Mouse (Mus musculus) midbrain, embryonic 11.5 days (tissue): ENCODE measurements around the gene Cst11. TPM values are rescaled to one million over a fixed set of nuclear protein-coding genes. Genes with fewer than 3 reads are reported as not detected.
"Not testable (repeated sequence)": the region's sequence is repeated elsewhere in the genome, so short reads cannot be mapped to it uniquely, and the experiment has no call there.

ENCODE experiments used
- ATAC-seq: fragments of 200-750 bp; cut with Nextera tagmentation; 2 replicates; pipeline ENCODE4 v1.8.0; 2017; ENCODE audit warnings: moderate TSS enrichment, moderate library complexity; ENCODE audit not compliant: low FRiP score
- DNase-seq: peaks from one replicate; pipeline ENCODE4 v3.0.0; 2015; ENCODE audit warnings: low spot score; ENCODE audit errors: missing footprints
- H3K27ac ChIP-seq: fragments of 300-500 bp; sonication (generic); 2 replicates; pipeline ENCODE4 v1.5.1; 2014; ENCODE audit warnings: low read depth, low read length
- H3K27me3 ChIP-seq: fragments of 300-500 bp; sonication (generic); 2 replicates; pipeline ENCODE4 v1.6.1; 2014; ENCODE audit warnings: mild to moderate bottlenecking, low read length, moderate library complexity, mixed read lengths; ENCODE audit not compliant: control insufficient read depth, insufficient read depth
- H3K36me3 ChIP-seq: fragments of 300-500 bp; sonication (generic); 2 replicates; pipeline ENCODE4 v1.6.1; 2014; ENCODE audit warnings: mild to moderate bottlenecking, low read length, moderate library complexity, mixed read lengths; ENCODE audit not compliant: control insufficient read depth, insufficient read depth
- H3K4me1 ChIP-seq: fragments of 300-500 bp; sonication (generic); 2 replicates; pipeline ENCODE4 v1.6.1; 2014; ENCODE audit warnings: low read length; ENCODE audit not compliant: control insufficient read depth, insufficient read depth
- H3K4me2 ChIP-seq: fragments of 300-500 bp; sonication (generic); 2 replicates; pipeline ENCODE4 v1.6.1; 2014; ENCODE audit warnings: mild to moderate bottlenecking, moderate library complexity
- H3K4me3 ChIP-seq: fragments of 300-500 bp; sonication (generic); 2 replicates; pipeline ENCODE4 v1.5.1; 2014; ENCODE audit warnings: low read depth, low read length
- H3K9ac ChIP-seq: fragments of 300-500 bp; sonication (generic); 2 replicates; pipeline ENCODE4 v1.6.1; 2014; ENCODE audit warnings: low read length
- H3K9me3 ChIP-seq: fragments of 300-500 bp; sonication (generic); 2 replicates; pipeline ENCODE4 v1.6.1; 2016; ENCODE audit warnings: low read length; ENCODE audit not compliant: control insufficient read depth
- WGBS: fragments of 180-500 bp; shearing (Covaris S2); extraction: QIAGEN DNeasy Blood & Tissue Kit; methylation state at CpG from one replicate; pipeline ENCODE4 v1.1.7; 2014; 5-methylcytosine and 5-hydroxymethylcytosine counted together
- polyA plus RNA-seq: library from polyadenylated mRNA; unstranded; fragments of >200 nt; fragmentation: Nextera tagmentation; extraction: Ambion mirVana; gene quantifications from 2 replicates; pipeline ENCODE4 v1.2.1, GENCODE M21; 2014

Gene Cst11
- not detected in 2 replicates for polyA plus RNA-seq

- H3K4me2 ChIP-seq, H3K4me1 ChIP-seq, H3K27ac ChIP-seq, H3K9me3 ChIP-seq, DNase-seq, H3K27me3 ChIP-seq, H3K4me3 ChIP-seq, ATAC-seq, H3K9ac ChIP-seq, H3K36me3 ChIP-seq: not testable (repeated sequence)
- 80% methylated on average over 4 of the region's 4 CpGs for WGBS
Measured at GRCm38 (mm10) chr2:148771397-148771796, at the start of gene Cst11. Gene Cst11, minus strand, starts transcription at chr2:148771497.

GRCm38 (mm10) chr2:148819909-148820308 lies 48.6 kb upstream of the Cst11 start, which contains the start of gene Cst13:
Gene Cst13, plus strand, starts transcription at chr2:148820081.
- Histone ChIP-seq H3K9me3 (no peaks in the 10 kb centered on the region), H3K27me3 (no peaks in the 10 kb centered on the region), H3K27ac (no peak within 1 kb of the TSS), H3K4me1 (peaks cover 3% of the 10 kb centered on the region; the same call in 1 of the 2 replicates), H3K4me2 (no peak within 1 kb of the TSS), H3K4me3 (no peak within 1 kb of the TSS), H3K9ac (no peak within 1 kb of the TSS), H3K36me3 (no peaks in the 10 kb centered on the region)
- DNase-seq (no peak), ATAC-seq (no peak)

GRCm38 (mm10) chr2:148806696-148807095 lies 35.4 kb upstream of the Cst11 start:
- H3K27ac ChIP-seq, result no peak overlapping the region
- no peak overlapping the region for H3K4me3 ChIP-seq
- H3K9me3 ChIP-seq, result no peaks in the 10 kb centered on the region
- WGBS, result 86% methylated on average over 6 of the region's 6 CpGs
- H3K9ac ChIP-seq, result no peak overlapping the region
- H3K4me2 ChIP-seq, result no peak overlapping the region
- DNase-seq, result no peak
- H3K36me3 ChIP-seq, result no peaks in the 10 kb centered on the region
- ATAC-seq, result no peak
- no peaks in the 10 kb centered on the region for H3K4me1 ChIP-seq
- H3K27me3 ChIP-seq, result no peaks in the 10 kb centered on the region

GRCm38 (mm10) chr2:148801491-148801921 lies 30.2 kb upstream of the Cst11 start:
- ATAC-seq (no peak), DNase-seq (no peak)
- Histone ChIP-seq H3K4me2 (no peak overlapping the region), H3K36me3 (no peaks in the 10 kb centered on the region), H3K9ac (no peak overlapping the region), H3K4me3 (no peak overlapping the region), H3K27me3 (no peaks in the 10 kb centered on the region), H3K4me1 (no peaks in the 10 kb centered on the region), H3K9me3 (no peaks in the 10 kb centered on the region), H3K27ac (no peak overlapping the region)
- 82% methylated on average over 3 of the region's 3 CpGs for WGBS

GRCm38 (mm10) chr2:148798485-148798884 lies 27.2 kb upstream of the Cst11 start, which contains the start of gene Cst8:
Gene Cst8, plus strand, starts transcription at chr2:148798785.
- no peaks in the 10 kb centered on the region for H3K36me3 ChIP-seq
- 96% methylated on average over 1 of the region's 1 CpGs for WGBS
- no peaks in the 10 kb centered on the region for H3K4me1 ChIP-seq
- no peak for DNase-seq
- no peak within 1 kb of the TSS for H3K4me2 ChIP-seq
- no peak within 1 kb of the TSS for H3K9ac ChIP-seq
- no peak for ATAC-seq
- no peak within 1 kb of the TSS for H3K4me3 ChIP-seq
- no peak within 1 kb of the TSS for H3K27ac ChIP-seq
- no peaks in the 10 kb centered on the region for H3K27me3 ChIP-seq
- H3K9me3 ChIP-seq, result no peaks in the 10 kb centered on the region

- DNase-seq, result no peak
- Histone ChIP-seq H3K9me3 (no peaks in the 10 kb centered on the region), H3K27ac (no peak within 1 kb of the TSS), H3K9ac (no peak within 1 kb of the TSS), H3K27me3 (no peaks in the 10 kb centered on the region), H3K4me1 (no peaks in the 10 kb centered on the region), H3K4me2 (no peak within 1 kb of the TSS), H3K4me3 (no peak within 1 kb of the TSS), H3K36me3 (no peaks in the 10 kb centered on the region)
- WGBS, result 90% methylated on average over 6 of the region's 6 CpGs
- no peak for ATAC-seq
Measured at GRCm38 (mm10) chr2:148789142-148789541, 17.8 kb upstream of the Cst11 start, which contains the start of gene Cst12. Gene Cst12, plus strand, starts transcription at chr2:148789361.

- no peak within 1 kb of the TSS for H3K4me2 ChIP-seq
- WGBS, result 5% methylated on average over 1 of the region's 1 CpGs
- ATAC-seq (no peak), DNase-seq (no peak)
- H3K4me3 ChIP-seq, result no peak within 1 kb of the TSS
- no peak within 1 kb of the TSS for H3K27ac ChIP-seq
- H3K27me3 ChIP-seq, result no peaks in the 10 kb centered on the region
- H3K4me1 ChIP-seq, result no peaks in the 10 kb centered on the region
- no peaks in the 10 kb centered on the region for H3K9me3 ChIP-seq
- H3K9ac ChIP-seq, result no peak within 1 kb of the TSS
- no peaks in the 10 kb centered on the region for H3K36me3 ChIP-seq
Measured at GRCm38 (mm10) chr2:148781709-148782108, 10.4 kb upstream of the Cst11 start, which contains the start of gene 8030411F24Rik. Gene 8030411F24Rik, plus strand, starts transcription at chr2:148782009.

- ATAC-seq (no peak), DNase-seq (no peak)
- WGBS, result 96% methylated on average over 1 of the region's 1 CpGs
- H3K4me2 ChIP-seq, result no peak overlapping the region
- no peak overlapping the region for H3K9ac ChIP-seq
- H3K4me1 ChIP-seq, result no peaks in the 10 kb centered on the region
- no peaks in the 10 kb centered on the region for H3K36me3 ChIP-seq
- no peak overlapping the region for H3K27ac ChIP-seq
- no peak overlapping the region for H3K4me3 ChIP-seq
- H3K27me3 ChIP-seq, result no peaks in the 10 kb centered on the region
- no peaks in the 10 kb centered on the region for H3K9me3 ChIP-seq
Measured at GRCm38 (mm10) chr2:148763648-148764388, 7.5 kb downstream of the Cst11 start.

GRCm38 (mm10) chr2:148754310-148754846 lies 16.9 kb downstream of the Cst11 start:
- Histone ChIP-seq H3K9me3 (no peaks in the 10 kb centered on the region), H3K9ac (no peak overlapping the region), H3K27ac (no peak overlapping the region), H3K4me1 (no peaks in the 10 kb centered on the region), H3K36me3 (no peaks in the 10 kb centered on the region), H3K4me3 (no peak overlapping the region), H3K27me3 (no peaks in the 10 kb centered on the region), H3K4me2 (no peak overlapping the region)
- WGBS, result 80% methylated on average over 1 of the region's 1 CpGs
- no peak for ATAC-seq
- DNase-seq, result peak; percentile 70
